Mouse (Mus musculus) cerebellum, postnatal 10 days (tissue): Measurements from ENCODE around the gene Plekhh2.

Experiments
- DNase-seq, 2 experiments: peaks; one replicate each; pipeline ENCODE4 v3.0.0; 2021; ENCODE audit warnings: mixed read lengths in 2 of 2

Gene Plekhh2

GRCm38 (mm10) chr17:84645119-84645518 is 133.4 kb downstream of the Plekhh2 start:
- DNase-seq, result no peak

GRCm38 (mm10) chr17:84645894-84646293 is 134.2 kb downstream of the Plekhh2 start:
- DNase-seq, result peak in 1 of 2 experiments; percentile 39

GRCm38 (mm10) chr17:84646477-84646876 is 134.8 kb downstream of the Plekhh2 start:
- DNase-seq, result no peak

GRCm38 (mm10) chr17:84647630-84648029 is 135.9 kb downstream of the Plekhh2 start:
- DNase-seq, result no peak

GRCm38 (mm10) chr17:84650302-84651017 is 138.8 kb downstream of the Plekhh2 start:
- no peak for DNase-seq

GRCm38 (mm10) chr17:84653544-84653943 is 141.8 kb downstream of the Plekhh2 start:
- DNase-seq, result no peak

GRCm38 (mm10) chr17:84656205-84656604 is 144.5 kb downstream of the Plekhh2 start:
- no peak for DNase-seq

- DNase-seq, result no peak
These were observed 145.1 kb downstream of the Plekhh2 start for GRCm38 (mm10) chr17:84656653-84657421.

- DNase-seq, result no peak
These were observed 145.7 kb downstream of the Plekhh2 start for GRCm38 (mm10) chr17:84657422-84657732.

GRCm38 (mm10) chr17:84657782-84658181 is 146.1 kb downstream of the Plekhh2 start:
- DNase-seq, result no peak

GRCm38 (mm10) chr17:84658195-84658594 is 146.5 kb downstream of the Plekhh2 start:
- DNase-seq, result no peak

- no peak for DNase-seq
These were observed 147.3 kb downstream of the Plekhh2 start for GRCm38 (mm10) chr17:84658951-84659350.

GRCm38 (mm10) chr17:84665053-84665452 is 153.4 kb downstream of the Plekhh2 start:
- no peak for DNase-seq

GRCm38 (mm10) chr17:84665691-84666090 is 154.0 kb downstream of the Plekhh2 start:
- no peak for DNase-seq

GRCm38 (mm10) chr17:84667848-84668247 is 156.2 kb downstream of the Plekhh2 start:
- DNase-seq, result no peak
